Comparison of ENCODE assay signal across 8 mouse cellular contexts in the genomic region with DNA sequence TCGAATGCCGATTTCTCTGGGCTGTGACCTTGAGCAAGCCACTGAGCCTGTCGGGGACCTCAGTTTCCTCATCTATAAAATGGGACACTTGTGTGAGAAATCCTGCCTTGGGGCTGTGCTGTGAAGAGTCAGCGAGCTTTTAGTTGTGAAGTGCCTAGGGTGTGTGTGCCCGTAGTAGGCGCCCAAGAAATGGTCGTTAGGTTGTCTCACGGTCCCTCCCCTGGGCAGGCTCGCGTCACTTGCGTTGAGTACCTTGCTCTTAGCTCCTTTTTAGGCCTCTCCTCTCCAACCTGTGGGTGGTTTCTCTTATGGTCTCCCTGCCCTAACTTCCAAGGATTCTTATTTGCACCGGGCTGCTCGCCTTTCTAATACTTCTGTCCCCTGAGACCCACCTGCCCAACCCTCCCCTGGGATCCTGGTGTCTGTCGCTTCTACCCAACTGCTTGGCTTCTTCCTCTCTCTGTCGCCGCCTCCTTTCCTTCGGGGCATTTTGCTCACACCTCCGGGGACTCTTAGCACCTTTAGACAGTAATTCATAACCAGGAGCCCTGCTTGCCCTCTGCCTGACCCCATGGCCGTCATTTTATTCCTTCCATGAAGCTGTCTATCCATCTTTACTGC. TPM values are rescaled to one million over a fixed set of nuclear protein-coding genes. Genes with fewer than 3 reads are reported as not detected.
DNase-seq lines count a peak whose midpoint lies in the region; ATAC-seq and TF ChIP-seq lines count a peak whose summit lies in the region.

No protein-coding gene starts in this region.

- peak overlapping the region; percentile 79 for H3K9ac ChIP-seq in forebrain, postnatal 0 days
- peak overlapping the region; percentile 83 for H3K9ac ChIP-seq in intestine, embryonic 14.5 days (ENCODE audit: low read length)
- peak overlapping the region; percentile 89 for H3K9ac ChIP-seq in liver, embryonic 15.5 days

- H3K9me3 ChIP-seq in forebrain, postnatal 0 days (ENCODE audit: low read length) = no peaks in the 10 kb centered on the region
- no peaks in the 10 kb centered on the region for H3K9me3 ChIP-seq in intestine, embryonic 14.5 days (ENCODE audit: control insufficient read depth, low read length)
- H3K9me3 ChIP-seq in liver, embryonic 15.5 days (replicated peaks) = no peaks in the 10 kb centered on the region

- H3ac ChIP-seq in myocyte (ENCODE audit: control insufficient read depth, insufficient read length) = peak overlapping the region; percentile 74

- no peaks in the 10 kb centered on the region for H3K27me3 ChIP-seq in thymus, adult 2 months (ENCODE audit: control insufficient read depth, insufficient read depth, low read length)
- no peaks in the 10 kb centered on the region for H3K27me3 ChIP-seq in forebrain, postnatal 0 days (ENCODE audit: insufficient read depth, low read length)
- H3K27me3 ChIP-seq in intestine, embryonic 14.5 days (replicated peaks; ENCODE audit: control insufficient read depth, insufficient read depth, low read length) = no peaks in the 10 kb centered on the region
- no peaks in the 10 kb centered on the region for H3K27me3 ChIP-seq in liver, embryonic 15.5 days
- no peaks in the 10 kb centered on the region for H3K27me3 ChIP-seq in myocyte (ENCODE audit: control insufficient read depth, insufficient read depth, insufficient read length)

- H3K79me2 ChIP-seq in myocyte (ENCODE audit: control insufficient read depth, insufficient read depth) = peaks cover 55% of the 10 kb centered on the region

- TF ChIP-seq POLR2A in thymus, adult 2 months (IDR thresholded peaks at IDR 0.05; ENCODE audit: control insufficient read depth, extremely low read depth, insufficient read depth, low read length, poor library complexity) = no peak
- TF ChIP-seq POLR2A in myocyte (IDR thresholded peaks at IDR 0.05; ENCODE audit: insufficient read length, low read depth) = no peak

- H3K27ac ChIP-seq in thymus, adult 2 months (ENCODE audit: control insufficient read depth, insufficient read depth, low read length) = no peak overlapping the region
- peak overlapping the region; percentile 73; the same call in 1 of the 2 replicates for H3K27ac ChIP-seq in forebrain, postnatal 0 days (ENCODE audit: low read depth, low read length)
- H3K27ac ChIP-seq in intestine, embryonic 14.5 days (ENCODE audit: low read depth) = peak overlapping the region; percentile 92
- peak overlapping the region; percentile 88 for H3K27ac ChIP-seq in liver, embryonic 15.5 days (replicated peaks)

- TF ChIP-seq CTCF in thymus, adult 2 months (IDR thresholded peaks at IDR 0.05; ENCODE audit: borderline replicate concordance, control insufficient read depth, extremely low read depth, insufficient read depth, low read length, poor library complexity) = no peak
- no peak for TF ChIP-seq CTCF in forebrain, postnatal 0 days (IDR thresholded peaks at IDR 0.05; ENCODE audit: low read depth)

- H3K4me3 ChIP-seq in thymus, adult 2 months (ENCODE audit: control insufficient read depth, insufficient read depth, low read length) = peak overlapping the region; percentile 90
- peak overlapping the region; percentile 91 for H3K4me3 ChIP-seq in forebrain, postnatal 0 days (ENCODE audit: low read depth, low read length)
- H3K4me3 ChIP-seq in intestine, embryonic 14.5 days (ENCODE audit: low read depth, low read length) = peak overlapping the region; percentile 70
- H3K4me3 ChIP-seq in liver, embryonic 15.5 days (replicated peaks) = peak overlapping the region; percentile 85
- peak overlapping the region; percentile 96 for H3K4me3 ChIP-seq in myocyte

- no peaks in the 10 kb centered on the region for H3K36me3 ChIP-seq in thymus, adult 2 months (ENCODE audit: control insufficient read depth, insufficient read depth, low read length)
- no peaks in the 10 kb centered on the region for H3K36me3 ChIP-seq in forebrain, postnatal 0 days (ENCODE audit: insufficient read depth)
- H3K36me3 ChIP-seq in intestine, embryonic 14.5 days (ENCODE audit: control insufficient read depth, insufficient read depth, low read length) = no peaks in the 10 kb centered on the region
- no peaks in the 10 kb centered on the region for H3K36me3 ChIP-seq in liver, embryonic 15.5 days (replicated peaks)
- no peaks in the 10 kb centered on the region for H3K36me3 ChIP-seq in myocyte (ENCODE audit: control insufficient read depth, insufficient read depth)

- H3K4me2 ChIP-seq in forebrain, postnatal 0 days (ENCODE audit: low read depth) = peak overlapping the region; percentile 75
- H3K4me2 ChIP-seq in intestine, embryonic 14.5 days (ENCODE audit: low read length) = peak overlapping the region; percentile 83
- H3K4me2 ChIP-seq in liver, embryonic 15.5 days = peak overlapping the region; percentile 89
- peak overlapping the region; percentile 84 for H3K4me2 ChIP-seq in myocyte (ENCODE audit: low read depth)

- ATAC-seq in forebrain, postnatal 0 days = no peak
- ATAC-seq in intestine, embryonic 14.5 days (replicated peaks; ENCODE audit: low FRiP score, low TSS enrichment, low read depth) = peak; percentile 4; the same call in 1 of the 2 replicates
- ATAC-seq in liver, embryonic 15.5 days (ENCODE audit: insufficient read depth) = peak; percentile 11; the same call in 1 of the 2 replicates

- H3K4me1 ChIP-seq in thymus, adult 2 months (replicated peaks; ENCODE audit: control insufficient read depth, insufficient read depth, low read length) = peaks cover 10% of the 10 kb centered on the region; the same call in 1 of the 2 replicates
- peaks cover 9% of the 10 kb centered on the region; the same call in 1 of the 2 replicates for H3K4me1 ChIP-seq in forebrain, postnatal 0 days (ENCODE audit: insufficient read depth)
- H3K4me1 ChIP-seq in intestine, embryonic 14.5 days (replicated peaks; ENCODE audit: control insufficient read depth, insufficient read depth, low read length) = peaks cover 14% of the 10 kb centered on the region
- H3K4me1 ChIP-seq in liver, embryonic 15.5 days (replicated peaks) = peaks cover 50% of the 10 kb centered on the region

- DNase-seq in thymus, adult 2 months = no peak
- DNase-seq in thymus, postnatal 10 days (ENCODE audit: low spot score in 2 of 2) = no peak
- peak; percentile 42 for DNase-seq in c-Kit-negative CD71-positive TER-119-positive erythroid progenitor cells, embryonic 14.5 days (ENCODE audit: low read depth, low spot score)
- DNase-seq in forebrain, postnatal 0 days = no peak
- peak; percentile 70 for DNase-seq in intestine, embryonic 14.5 days (ENCODE audit: low spot score)
- DNase-seq in urinary bladder, adult 2 months (ENCODE audit: low spot score) = no peak

- 8% methylated on average over 19 of the region's 19 CpGs for whole genome bisulfite sequencing in thymus, adult 2 months
- WGBS in forebrain, postnatal 0 days = 3% methylated on average over 19 of the region's 19 CpGs
- under 1% methylated on average over 19 of the region's 19 CpGs for WGBS in intestine, embryonic 14.5 days
- under 1% methylated on average over 19 of the region's 19 CpGs for WGBS in liver, embryonic 15.5 days (ENCODE audit: insufficient replicate concordance)

TF ChIP-seq in myocyte, 11 proteins besides CTCF, POLR2A, EP300 and RAD21:
- TF ChIP-seq MAX (IDR thresholded peaks at IDR 0.05; ENCODE audit: low read depth) = no peak
- no peak for TF ChIP-seq POLR2AphosphoS2 (IDR thresholded peaks at IDR 0.05; ENCODE audit: insufficient read length, low read depth)
- TF ChIP-seq MYOG (IDR thresholded peaks at IDR 0.05; ENCODE audit: control insufficient read depth in 1 of 3, insufficient read depth in 1 of 3, insufficient read length in 2 of 3, low read depth in 2 of 3) = no peak
- no peak for TF ChIP-seq MYOD1 (IDR thresholded peaks at IDR 0.05; ENCODE audit: control insufficient read depth in 1 of 3, insufficient read length in 2 of 3, low read depth in 2 of 3)
- no peak for TF ChIP-seq SRF (IDR thresholded peaks at IDR 0.05; ENCODE audit: control insufficient read depth, insufficient read length, low read depth)
- no peak for TF ChIP-seq REST (IDR thresholded peaks at IDR 0.05; ENCODE audit: insufficient read depth, insufficient read length)
- TF ChIP-seq TCF12 (IDR thresholded peaks at IDR 0.05; ENCODE audit: insufficient read depth, poor library complexity, severe bottlenecking) = no peak
- no peak for TF ChIP-seq CEBPB (IDR thresholded peaks at IDR 0.05; ENCODE audit: insufficient read depth, poor library complexity, severe bottlenecking)
- TF ChIP-seq E2F4 (IDR thresholded peaks at IDR 0.05; ENCODE audit: insufficient read depth) = no peak
- no peak for TF ChIP-seq TCF3 (IDR thresholded peaks at IDR 0.05; ENCODE audit: insufficient read length, low read depth)
- TF ChIP-seq USF1 (IDR thresholded peaks at IDR 0.05; ENCODE audit: low read depth) = no peak

RNA-seq across cellular contexts. Expression of gene Vcl, which starts 0.7 kb away (rescaled TPM):
- polyA plus RNA-seq in thymus, adult 2 months (2012; rRNA removed) = 12.4 and 14.7 TPM in 2 replicates
- 15.5 and 21.6 TPM in 2 replicates for total RNA-seq in forebrain, postnatal 0 days (2014; rRNA removed)
- polyA plus RNA-seq in forebrain, postnatal 0 days (2015; fragmentation: Nextera tagmentation; extraction: Ambion mirVana) = 4.4 and 6.6 TPM in 2 replicates
- 82.1 and 88.2 TPM in 2 replicates for polyA plus RNA-seq in intestine, embryonic 14.5 days (2014; fragmentation: Nextera tagmentation; extraction: Ambion mirVana)
- polyA plus RNA-seq in liver, embryonic 15.5 days (2015; fragmentation: Nextera tagmentation; extraction: Ambion mirVana) = 17.0 and 18.0 TPM in 2 replicates
- 104 TPM for polyA plus RNA-seq in myocyte (2012; fragmentation: generic; extraction: Trizol)
- polyA plus RNA-seq in urinary bladder, adult 2 months (2012; rRNA removed) = 291 and 300 TPM in 2 replicates

Comparison
In these comparisons a context has a peak if more than half of its experiments do, and no peak if none do; other contexts are left out.
1. DNase-seq: peak in c-Kit-negative CD71-positive TER-119-positive erythroid progenitor cells, embryonic 14.5 days (single experiment) and intestine, embryonic 14.5 days (single experiment); none in thymus, adult 2 months (single experiment), thymus, postnatal 10 days (0 of 2), forebrain, postnatal 0 days (single experiment) and urinary bladder, adult 2 months (single experiment).
2. Peak in every context shown above with its lines, with median percentiles within 50 percentile points of each other: H3K4me3 ChIP-seq, H3K4me2 ChIP-seq and H3K9ac ChIP-seq.